Mouse (Mus musculus) urinary bladder, postnatal 4 days (tissue): ENCODE measurements around the gene Creb5.

Source experiments
- DNase-seq, 2 experiments: peaks; one replicate each; pipeline ENCODE4 v3.0.0; 2021 to 2022; ENCODE audit warnings: low spot score in 2 of 2

Gene Creb5

DNA sequence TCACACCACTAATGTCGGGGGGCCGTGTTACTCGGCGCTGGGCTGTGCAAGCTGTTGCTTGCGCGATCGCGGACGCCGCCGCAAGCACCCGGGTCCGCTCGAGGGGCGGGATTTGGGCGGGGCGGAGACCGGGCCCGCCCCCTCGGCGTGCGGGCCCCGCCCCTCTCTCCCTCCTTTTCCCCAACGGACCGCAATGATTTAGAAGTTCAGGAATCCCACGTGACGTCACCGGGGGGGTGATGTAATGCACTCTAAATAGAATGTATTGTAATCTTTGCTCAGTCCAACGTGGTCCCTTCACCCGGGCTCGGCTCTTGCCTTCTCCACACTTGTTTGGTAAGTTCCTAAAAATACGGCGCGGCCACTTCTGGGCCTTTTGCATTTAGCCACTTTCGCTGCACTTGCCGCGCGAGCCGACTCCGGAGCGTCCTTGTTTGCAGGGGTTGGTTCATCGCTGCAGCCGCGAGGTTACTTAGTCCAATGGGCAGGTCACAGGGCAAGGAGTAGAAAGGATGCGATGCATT is at the start of gene Creb5:
Gene Creb5 (plus strand): TSS at position 233 of the 524 bp plus-strand sequence.
- peak; percentile 74 to 89 for DNase-seq

DNA sequence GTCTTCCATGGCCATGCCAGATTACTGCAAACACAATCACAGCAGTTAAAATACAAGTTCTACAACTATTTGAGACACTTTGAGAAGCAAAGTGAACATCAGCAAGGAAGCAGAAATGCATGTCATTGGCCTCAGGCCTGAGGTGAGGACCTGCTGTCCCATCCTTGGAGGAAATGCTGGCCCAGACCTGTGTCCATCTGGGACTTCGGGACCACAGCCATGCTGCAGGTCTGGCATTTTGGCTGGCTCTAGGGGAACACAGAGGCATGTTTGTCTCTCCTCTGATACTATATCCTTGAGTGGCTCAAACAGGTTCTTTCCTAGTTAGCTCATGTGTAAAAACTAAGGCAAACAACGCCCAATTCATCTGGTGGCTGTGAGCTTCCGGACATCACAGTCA is 27.2 kb upstream of the Creb5 start:
- DNase-seq = no peak

DNA sequence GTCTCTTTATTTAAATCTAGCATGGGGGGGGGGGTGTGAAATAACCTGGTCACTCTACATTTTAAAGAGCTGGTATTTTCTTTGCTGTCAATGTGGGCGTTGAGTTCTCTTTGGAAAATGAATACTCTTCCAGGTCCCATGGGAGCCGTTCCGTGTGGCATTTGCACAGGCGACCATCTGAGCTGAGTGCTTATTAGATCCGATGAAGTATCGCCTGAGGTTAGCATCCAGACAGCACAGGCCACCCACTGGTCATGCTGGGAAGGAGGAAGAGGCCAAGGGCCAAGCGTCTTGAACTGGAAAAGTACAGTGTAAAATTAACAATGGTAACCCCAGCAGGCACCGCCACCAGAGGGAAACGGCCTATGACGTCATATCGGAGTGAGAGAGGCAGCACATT is 24.7 kb upstream of the Creb5 start:
- DNase-seq = no peak

DNA sequence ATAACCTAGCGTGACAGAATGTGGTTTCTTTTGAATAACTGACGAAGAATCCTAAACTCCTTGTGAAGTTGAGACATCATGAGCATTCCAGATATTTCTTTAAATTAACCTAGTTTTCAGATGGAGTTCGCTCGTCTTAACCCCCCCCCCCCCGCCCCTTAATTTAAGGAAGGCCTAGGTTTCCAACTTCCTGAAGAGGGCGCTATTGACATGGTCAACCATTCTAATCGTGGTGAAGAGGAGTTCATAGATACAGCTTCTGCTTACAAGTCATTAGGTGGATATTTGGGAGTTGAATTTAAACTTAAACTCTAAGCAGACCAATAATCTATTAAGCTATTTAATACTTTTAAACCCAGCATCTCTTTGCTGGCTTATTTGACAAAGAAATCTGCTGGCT is 20.0 kb upstream of the Creb5 start:
- DNase-seq = no peak

DNA sequence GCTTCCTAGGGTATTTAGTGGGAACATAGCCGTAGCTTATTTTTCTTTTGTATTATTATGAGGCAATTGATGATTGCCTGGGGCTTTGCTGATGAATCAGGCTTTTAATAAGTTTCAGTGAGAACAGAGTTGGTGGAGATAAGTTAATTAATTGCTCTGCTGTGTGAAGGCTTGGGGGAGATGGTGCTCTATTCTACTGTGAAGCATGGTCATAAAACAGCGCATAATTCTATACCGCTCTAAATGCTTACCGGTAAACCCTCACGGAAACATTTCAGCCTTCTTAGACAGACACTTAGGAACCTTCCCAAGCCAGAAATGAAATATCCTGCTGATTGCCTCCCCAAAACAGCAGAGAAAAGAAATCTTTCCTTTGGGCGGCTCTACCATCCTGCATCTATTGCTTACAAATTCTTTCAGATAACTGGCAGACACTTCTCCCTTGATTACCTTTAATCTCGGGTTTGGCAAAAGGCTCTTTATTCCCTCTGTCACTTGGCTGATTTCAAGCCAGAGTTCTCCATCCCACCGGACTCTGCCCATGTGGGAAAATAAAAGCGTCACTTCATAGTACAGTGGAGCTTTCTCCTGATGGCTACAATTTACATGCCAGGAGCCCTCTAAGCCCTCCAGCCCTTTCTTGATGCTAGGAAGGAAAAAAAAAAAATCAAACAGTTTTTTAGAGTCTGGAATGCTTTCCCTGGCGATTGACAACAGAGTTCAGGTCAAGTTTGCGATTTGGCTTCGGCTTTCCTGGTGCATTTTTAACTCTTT is 19.2 kb upstream of the Creb5 start:
- no peak for DNase-seq

DNA sequence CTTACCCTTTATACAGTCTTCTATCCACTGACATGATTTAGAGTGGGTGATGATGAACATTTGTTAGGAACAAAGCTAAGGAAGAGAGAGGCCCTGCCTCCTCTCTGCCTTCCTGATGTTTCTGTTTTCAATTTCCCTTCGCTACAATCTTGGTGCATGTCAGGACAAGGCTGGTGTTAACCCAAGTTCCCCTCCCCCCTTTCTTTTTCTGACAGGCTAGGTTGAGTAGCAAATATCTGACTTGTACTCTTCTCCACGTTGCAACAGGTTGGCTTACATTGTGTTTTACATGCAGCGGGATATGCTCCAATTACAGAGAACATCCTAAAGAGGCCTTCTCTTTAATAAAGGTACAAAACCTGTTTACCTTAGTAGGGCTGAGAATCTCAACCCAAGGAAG is 15.9 kb upstream of the Creb5 start:
- no peak for DNase-seq

DNA sequence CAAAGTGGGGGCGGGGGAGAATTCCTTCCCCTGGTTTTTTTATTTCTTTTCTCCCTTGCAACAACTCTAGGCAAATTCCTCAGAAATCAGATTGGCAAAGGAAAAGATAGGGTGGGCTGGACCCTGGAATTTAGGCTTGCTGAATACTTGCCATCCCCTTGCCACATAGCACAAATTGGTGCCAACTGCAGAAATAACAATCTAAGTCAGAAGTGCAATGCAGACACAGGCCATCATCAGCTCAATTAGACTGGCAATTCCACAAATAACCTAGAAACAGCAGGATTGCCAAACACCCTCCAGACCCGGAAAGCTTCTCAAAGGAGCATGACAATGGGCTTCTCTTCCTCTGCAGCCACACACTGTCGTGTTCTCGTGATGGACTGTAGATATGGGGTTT is 15.4 kb upstream of the Creb5 start:
- no peak for DNase-seq

DNA sequence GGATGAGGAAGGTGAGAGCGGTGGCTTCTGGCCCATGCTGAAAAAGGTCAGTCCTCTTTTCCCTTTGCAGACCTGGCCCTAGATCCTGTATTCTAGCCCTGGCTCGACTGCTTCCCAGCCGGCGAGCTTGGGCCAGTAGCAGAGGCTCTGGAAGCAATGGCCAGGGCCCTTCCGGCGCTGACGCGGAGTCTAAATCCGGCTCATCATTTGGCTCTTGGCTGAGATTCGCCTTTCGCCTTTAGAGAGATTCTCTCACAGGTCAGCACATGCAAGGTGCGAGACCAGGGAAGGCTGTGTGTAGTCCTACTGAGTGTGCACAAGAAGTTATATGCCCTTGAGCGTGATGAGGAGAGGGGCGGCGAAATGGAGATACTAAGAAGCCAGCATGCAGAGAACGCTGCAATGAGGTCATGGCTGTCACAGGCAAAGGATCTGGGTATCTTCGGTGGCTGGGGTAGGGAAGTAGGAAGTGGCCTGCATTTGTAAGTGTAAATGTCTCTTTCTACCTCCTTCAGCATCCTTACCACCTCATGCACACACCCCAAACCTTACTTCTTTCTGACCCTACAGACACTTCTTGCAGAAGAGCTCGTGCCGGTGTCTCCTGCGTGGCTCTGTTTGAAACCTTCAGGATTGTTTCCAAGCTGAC is 557 bp upstream of the Creb5 start:
- peak in 1 of 2 experiments; percentile 21 for DNase-seq

DNA sequence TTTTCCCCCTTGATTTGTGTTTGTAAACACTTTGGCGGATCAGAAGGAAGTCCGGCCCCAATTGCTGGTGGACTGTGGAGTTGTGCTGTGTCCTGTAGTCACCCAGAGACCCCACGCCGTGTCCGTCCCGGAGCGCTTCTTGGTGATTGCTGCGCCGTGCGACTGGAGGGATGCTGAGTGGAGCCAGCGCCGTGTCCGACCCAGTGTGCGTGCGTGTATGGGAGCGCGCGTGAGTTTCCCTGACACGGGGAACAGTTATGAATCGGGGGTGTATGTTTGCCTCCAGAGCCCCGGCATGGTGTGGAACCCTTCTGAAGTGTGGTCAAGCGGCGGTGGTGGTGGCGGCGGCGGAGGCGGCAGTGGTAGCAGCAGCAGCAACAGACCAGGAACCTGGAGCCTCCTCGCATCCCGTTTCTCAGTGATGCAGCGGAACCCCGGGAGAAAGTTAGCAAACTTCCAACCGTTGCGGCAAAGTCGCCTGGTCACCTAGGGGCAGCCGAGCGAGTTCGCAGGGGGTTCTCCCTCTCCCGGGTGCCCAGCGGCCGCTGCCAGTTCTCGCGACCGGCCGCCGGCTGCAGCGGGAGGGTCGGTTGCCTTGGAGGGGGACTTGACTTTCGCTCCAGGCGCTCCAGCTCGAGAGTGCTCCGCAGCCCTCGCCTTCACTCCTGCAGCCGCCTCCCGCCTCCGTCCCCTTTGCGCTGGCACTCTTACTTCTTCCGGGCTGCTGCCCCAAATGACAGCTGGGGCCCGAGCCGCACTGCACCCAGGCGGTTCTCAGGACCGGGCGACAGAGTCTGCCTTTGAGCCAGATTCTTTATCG is 702 bp downstream of the Creb5 start:
- peak in 1 of 2 experiments; percentile 20 for DNase-seq

DNA sequence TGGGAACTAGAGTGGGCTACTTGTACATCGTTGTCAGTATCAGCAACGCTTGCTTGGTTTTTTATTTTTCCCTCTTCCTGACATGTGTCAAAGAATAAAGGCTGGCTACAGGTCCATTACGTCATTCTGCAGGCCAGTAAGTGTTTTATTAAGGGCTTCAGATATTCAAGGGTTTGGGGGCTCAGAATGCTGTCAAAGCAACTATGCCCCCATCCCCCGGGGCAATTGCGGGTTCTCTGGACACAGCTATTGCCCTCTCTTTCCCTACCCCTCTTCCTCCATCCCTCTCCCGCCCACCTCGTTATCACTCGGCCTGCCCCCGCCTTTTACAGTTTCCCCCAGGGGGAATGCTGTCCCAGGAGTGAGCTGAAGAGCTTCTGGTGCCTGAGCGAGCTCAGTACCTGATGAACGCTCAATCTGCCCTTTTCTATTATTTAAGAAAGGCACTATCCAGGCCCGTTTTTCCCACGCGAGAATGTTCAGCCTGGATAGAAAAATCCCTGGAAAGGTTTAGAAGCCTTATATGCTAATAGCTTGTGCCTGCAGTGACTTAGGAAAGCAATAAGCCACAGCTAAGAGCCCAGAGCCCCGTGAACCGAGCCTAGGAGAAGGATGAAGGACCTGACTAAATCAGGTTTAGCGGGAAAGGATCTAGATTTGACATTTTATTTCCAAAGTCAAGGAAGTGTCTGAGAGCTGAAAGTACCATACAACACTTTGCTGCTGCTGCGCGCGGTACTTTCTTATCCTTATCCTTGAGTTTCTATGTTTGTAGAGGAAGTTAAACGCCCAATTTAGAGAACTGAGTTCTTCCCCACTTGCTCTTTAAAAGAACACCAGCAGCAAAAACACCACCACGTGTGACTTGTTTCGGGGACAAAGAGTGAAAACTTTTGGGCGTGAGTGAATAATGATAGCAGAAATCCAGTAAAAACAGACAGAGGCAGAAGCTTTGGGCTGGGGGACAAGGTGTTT is 1.8 kb downstream of the Creb5 start:
- DNase-seq = peak in 1 of 2 experiments; percentile 17

DNA sequence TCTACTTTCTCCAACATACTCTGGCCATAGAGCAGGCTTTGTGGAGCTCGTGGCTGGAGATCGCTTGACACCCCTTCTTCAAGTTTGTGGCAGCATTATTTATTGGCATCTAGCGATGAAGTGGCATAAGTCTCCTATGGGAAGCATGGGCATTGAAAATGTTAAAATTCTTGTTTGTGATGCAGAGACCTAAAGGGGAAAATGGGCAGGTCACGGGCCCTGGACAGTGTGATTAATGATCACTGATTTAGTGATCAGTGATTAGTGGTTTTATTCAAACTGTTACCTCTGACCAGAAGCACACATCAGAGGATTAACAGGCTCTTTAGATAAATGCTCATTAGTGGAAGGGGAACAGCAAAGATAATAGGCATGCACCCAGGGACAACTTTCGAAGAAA is 2.6 kb downstream of the Creb5 start:
- DNase-seq = no peak

DNA sequence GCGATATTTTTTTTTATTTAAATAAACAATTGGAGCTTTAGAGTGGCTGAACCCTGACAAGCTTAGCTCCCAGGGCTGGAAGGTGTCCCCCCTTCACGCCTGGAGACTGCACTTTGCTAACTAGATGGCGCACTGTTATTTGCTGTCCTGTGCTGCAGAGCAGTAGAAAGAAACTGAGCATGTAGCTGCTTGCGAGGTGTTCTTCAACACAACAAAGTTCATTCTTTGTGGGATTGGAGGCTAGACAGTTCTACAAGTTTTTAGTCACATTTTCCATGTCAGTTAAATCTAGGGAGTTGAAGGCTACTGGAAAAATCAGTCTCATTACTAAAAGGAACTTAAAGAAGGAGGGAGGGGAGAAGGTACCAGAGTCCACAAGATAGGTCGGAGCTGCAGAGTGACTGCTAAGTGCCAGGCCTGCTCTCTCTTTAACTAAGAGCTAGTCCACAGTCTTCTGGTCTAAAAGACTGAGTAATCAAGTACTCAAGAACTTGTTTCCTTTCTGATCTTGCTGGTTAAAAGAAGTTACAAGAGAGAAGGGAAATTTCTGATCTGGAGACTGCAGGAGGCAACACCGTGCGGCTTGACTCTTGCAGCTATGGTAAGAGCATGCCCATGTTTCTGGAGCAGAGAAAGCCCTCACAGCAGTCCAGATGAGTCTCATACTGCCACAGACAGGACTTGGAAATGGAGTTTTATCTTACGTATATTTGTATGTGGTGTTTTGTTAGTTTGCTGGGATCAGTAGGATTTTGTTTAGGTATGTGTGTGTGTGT is 3.3 kb downstream of the Creb5 start:
- no peak for DNase-seq

DNA sequence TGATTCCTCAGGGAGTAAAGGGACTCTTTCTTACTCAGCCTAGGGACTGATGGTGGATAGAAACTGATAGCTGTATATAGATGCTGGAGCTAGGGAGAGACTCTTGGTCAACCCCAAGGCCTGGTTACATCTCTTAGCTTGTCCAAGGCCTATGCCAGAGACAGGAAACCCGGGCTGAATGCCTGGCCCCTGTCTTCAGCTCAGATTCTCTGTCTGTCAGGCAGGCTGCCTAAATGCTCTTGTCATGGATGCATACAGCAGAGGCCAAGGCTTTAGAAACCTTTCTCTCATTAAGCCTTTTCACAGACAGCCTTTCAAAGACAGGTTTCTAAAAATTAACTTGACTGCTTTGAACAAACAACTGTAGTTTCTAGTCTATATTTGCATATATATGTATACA is 5.9 kb downstream of the Creb5 start:
- no peak for DNase-seq

DNA sequence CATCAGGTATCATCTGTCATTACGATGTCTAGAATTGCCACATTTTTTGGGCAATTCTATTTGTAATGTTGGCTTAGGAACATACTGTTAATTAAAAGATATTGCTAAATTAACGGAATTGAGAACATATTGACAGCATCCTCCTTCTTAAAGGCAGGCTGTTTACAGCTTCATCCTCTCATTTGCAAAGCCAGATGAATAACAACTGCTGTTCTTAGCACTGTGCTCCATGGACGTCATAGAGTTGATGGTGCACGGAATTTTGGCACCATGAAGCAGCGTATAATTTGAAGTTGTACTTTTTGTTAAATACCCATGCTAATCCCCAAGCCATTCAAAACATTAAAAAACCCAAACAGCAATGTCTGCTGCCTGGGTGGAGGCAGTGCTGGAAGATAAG is 10.8 kb downstream of the Creb5 start:
- DNase-seq = no peak

DNA sequence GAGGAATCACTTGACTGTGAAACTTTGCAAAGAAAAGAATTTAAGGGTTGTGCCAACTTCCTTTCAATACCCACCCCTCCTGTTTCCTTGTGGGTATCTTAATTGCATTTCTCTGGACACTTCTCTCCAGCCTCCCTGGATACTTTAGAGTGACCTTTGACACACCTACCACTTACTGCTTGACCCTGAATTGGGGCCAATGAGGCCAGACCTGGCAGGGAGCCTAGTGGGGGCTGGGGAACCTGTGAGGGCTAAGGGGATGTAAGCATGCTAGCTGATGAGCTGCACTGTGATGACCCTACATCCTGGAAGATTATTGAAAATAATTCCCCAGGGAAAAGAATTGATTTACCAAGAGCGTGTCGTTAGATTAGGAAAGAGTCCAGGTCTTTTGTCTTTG is 17.1 kb downstream of the Creb5 start:
- DNase-seq = no peak

DNA sequence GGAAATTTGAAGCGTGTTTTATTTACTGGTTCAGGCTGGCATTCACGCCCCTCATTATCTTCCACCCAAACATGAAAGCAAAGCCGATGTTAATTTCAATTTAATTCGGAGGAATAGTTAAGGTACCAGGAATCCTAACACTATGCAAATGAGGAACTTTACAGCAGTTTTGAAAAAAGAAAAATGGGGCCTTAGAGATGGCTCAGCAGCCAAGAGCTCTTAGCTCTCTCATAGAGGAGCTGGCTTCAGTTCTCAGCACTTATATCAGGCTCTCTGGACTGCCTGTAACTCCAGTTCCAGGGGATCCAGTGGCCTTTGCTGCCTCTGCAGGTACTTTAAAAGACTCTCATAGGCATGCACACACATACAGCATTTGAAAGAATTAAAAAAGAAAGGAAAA is 19.1 kb downstream of the Creb5 start:
- DNase-seq = no peak

DNA sequence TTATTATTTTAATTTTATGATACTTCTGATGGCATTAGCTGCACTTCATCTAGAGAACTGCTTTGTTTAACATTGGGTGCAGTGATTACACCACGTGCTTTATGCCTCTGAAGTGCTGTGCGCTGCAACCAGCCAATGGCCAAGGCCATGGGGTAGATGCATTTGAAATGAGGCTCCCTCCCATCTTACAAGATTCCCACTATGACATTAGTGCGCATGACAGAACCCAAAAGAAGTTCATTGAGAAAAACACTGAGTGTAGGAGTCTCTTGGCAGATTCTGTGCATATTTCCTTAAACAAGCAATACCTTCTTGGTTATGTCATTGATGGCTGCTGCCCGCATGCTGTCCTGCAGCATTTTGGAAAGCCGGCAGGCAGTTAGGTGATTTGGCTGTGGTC is 19.6 kb downstream of the Creb5 start:
- DNase-seq = no peak

DNA sequence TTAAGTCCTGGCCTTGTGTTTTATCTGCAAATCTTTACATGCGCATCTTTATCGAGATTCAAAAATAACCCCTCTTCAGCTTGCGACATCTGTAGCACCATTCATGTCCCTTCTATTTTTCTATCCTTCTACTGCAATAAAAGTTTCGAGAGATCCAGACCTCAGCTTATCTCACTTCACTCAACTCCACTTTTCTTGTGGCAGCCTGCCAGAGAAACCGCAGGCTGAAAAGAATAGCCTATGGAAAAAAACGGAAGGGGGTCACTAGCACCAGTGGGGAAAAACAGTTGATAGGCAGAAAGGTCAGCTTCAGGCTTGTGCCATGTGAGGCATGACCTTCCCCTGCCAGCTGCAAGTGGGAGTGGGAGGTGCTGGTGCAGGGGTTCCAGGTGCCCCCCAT is 21.6 kb downstream of the Creb5 start:
- DNase-seq = no peak

DNA sequence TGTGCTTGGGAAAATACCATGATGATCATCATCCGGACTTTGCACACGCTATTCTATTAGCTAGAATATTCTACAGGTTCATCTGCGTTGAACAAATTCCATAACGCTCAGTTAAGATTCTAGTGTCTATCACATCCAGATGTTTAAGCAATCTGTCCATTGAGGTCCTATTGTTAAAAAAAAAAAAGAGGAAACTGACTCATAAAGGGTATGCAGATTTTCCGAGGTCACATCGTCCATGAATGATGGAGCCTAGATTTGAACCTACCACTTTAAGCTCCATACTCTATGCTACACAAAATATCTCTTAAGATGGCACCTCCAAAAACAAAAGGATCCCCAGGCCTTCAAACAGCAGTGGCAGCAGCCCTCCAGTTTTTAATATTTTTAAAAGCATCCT is 26.5 kb downstream of the Creb5 start:
- no peak for DNase-seq

DNA sequence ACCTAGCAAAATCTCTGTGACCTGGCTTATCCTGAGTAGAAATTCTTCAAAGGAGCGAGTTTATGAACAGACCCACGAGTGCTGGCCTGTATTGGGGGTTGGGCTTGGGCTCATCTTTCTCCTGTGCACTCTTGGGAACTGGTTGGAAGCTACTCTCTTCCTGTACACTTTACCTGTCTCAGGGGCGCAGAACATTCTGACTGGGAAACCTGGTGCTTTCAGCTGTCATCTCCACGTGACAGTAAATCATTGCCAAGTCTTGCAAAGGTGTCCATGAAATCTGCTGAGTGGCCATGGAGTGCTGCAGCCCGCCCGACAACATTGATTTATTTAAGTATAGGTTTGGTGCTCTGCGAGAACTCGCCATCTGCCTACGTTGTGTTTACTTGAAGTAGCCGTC is 27.1 kb downstream of the Creb5 start:
- no peak for DNase-seq
